Mouse (Mus musculus) erythroblast, embryonic 14.5 days (primary cell): Measurements from ENCODE around the gene Rheb. TPM values are rescaled to one million over a fixed set of nuclear protein-coding genes. Genes with fewer than 3 reads are reported as not detected.
"Not testable (repeated sequence)": the region's sequence is repeated elsewhere in the genome, so short reads cannot be mapped to it uniquely, and the experiment has no call there.

Source experiments
- H3K27me3 ChIP-seq: 2 replicates; pipeline ENCODE4 v1.6.1; 2012; ENCODE audit warnings: inconsistent platforms; ENCODE audit not compliant: control insufficient read depth
- H3K36me3 ChIP-seq: 2 replicates; pipeline ENCODE4 v1.6.1; 2012; ENCODE audit warnings: mild to moderate bottlenecking, inconsistent platforms; ENCODE audit not compliant: control insufficient read depth
- H3K4me1 ChIP-seq: 2 replicates; pipeline ENCODE4 v1.6.1; 2012; ENCODE audit warnings: inconsistent platforms; ENCODE audit not compliant: control insufficient read depth
- H3K4me3 ChIP-seq: replicated peaks from 2 replicates; pipeline ENCODE3; 2012; ENCODE audit warnings: moderate library complexity, mild to moderate bottlenecking, inconsistent platforms
- H3K9me3 ChIP-seq: 2 replicates; pipeline ENCODE4 v1.6.1; 2012; ENCODE audit warnings: low read length, inconsistent platforms, mixed read lengths; ENCODE audit not compliant: control insufficient read depth
- GATA1 ChIP-seq: IDR thresholded peaks from 2 replicates; pipeline ENCODE4 v1.6.1; 2012; ENCODE audit warnings: low read length, inconsistent platforms, mixed read lengths
- TAL1 ChIP-seq: IDR thresholded peaks from 3 replicates; pipeline ENCODE4 v1.6.1; 2012; ENCODE audit warnings: low read length, inconsistent platforms, mixed read lengths
- polyA plus RNA-seq: library from polyadenylated mRNA; stranded (reverse); fragments of >175 nt; gene quantifications from 2 replicates; pipeline ENCODE4 v1.2.3, GENCODE M21; 2012

Rheb gene
- polyA plus RNA-seq, 1 experiment = 1.9 TPM

- H3K4me3 ChIP-seq = no peak overlapping the region
- TF ChIP-seq GATA1 = no peak
- no peak for TF ChIP-seq TAL1
- peaks cover 5% of the 10 kb centered on the region for H3K27me3 ChIP-seq
- peaks cover 3% of the 10 kb centered on the region; the same call in 1 of the 2 replicates for H3K9me3 ChIP-seq
- peaks cover 31% of the 10 kb centered on the region for H3K4me1 ChIP-seq
- no peaks in the 10 kb centered on the region; the same call in 1 of the 2 replicates for H3K36me3 ChIP-seq
Measured at GRCm38 (mm10) chr5:24871276-24871675, 28.9 kb upstream of the Rheb start.

GRCm38 (mm10) chr5:24869796-24870289, 27.4 kb upstream of the Rheb start:
- H3K9me3 ChIP-seq = peaks cover 4% of the 10 kb centered on the region; the same call in 1 of the 2 replicates
- peaks cover 36% of the 10 kb centered on the region for H3K4me1 ChIP-seq
- H3K36me3 ChIP-seq = no peaks in the 10 kb centered on the region; the same call in 1 of the 2 replicates
- H3K27me3 ChIP-seq = peaks cover 5% of the 10 kb centered on the region
- peak overlapping the region; percentile 47 for H3K4me3 ChIP-seq
- TF ChIP-seq GATA1 = peak; percentile 35; the same call in 1 of the 2 replicates
- peak; percentile 61 for TF ChIP-seq TAL1

GRCm38 (mm10) chr5:24863804-24864203, 21.4 kb upstream of the Rheb start:
- H3K4me1 ChIP-seq = peaks cover 43% of the 10 kb centered on the region
- H3K36me3 ChIP-seq = peaks cover 2% of the 10 kb centered on the region; the same call in 1 of the 2 replicates
- no peak for TF ChIP-seq GATA1
- TF ChIP-seq TAL1 = no peak
- peaks cover 4% of the 10 kb centered on the region; the same call in 1 of the 2 replicates for H3K9me3 ChIP-seq
- no peak overlapping the region for H3K4me3 ChIP-seq
- no peaks in the 10 kb centered on the region for H3K27me3 ChIP-seq

- no peak for TF ChIP-seq TAL1
- no peak for TF ChIP-seq GATA1
- Histone ChIP-seq H3K27me3 (no peaks in the 10 kb centered on the region), H3K36me3 (peaks cover 2% of the 10 kb centered on the region; the same call in 1 of the 2 replicates), H3K4me1 (peaks cover 49% of the 10 kb centered on the region), H3K4me3 (no peak overlapping the region), H3K9me3 (peaks cover 3% of the 10 kb centered on the region; the same call in 1 of the 2 replicates)
Measured at GRCm38 (mm10) chr5:24861449-24861930, 19.1 kb upstream of the Rheb start.

GRCm38 (mm10) chr5:24860635-24861448, 18.4 kb upstream of the Rheb start:
- Histone ChIP-seq H3K27me3 (no peaks in the 10 kb centered on the region), H3K9me3 (no peaks in the 10 kb centered on the region), H3K4me3 (no peak overlapping the region), H3K4me1 (peaks cover 55% of the 10 kb centered on the region), H3K36me3 (peaks cover 2% of the 10 kb centered on the region; the same call in 1 of the 2 replicates)
- no peak for TF ChIP-seq TAL1

- Histone ChIP-seq H3K27me3 (no peaks in the 10 kb centered on the region), H3K9me3 (no peaks in the 10 kb centered on the region), H3K4me1 (peaks cover 61% of the 10 kb centered on the region), H3K4me3 (no peak overlapping the region), H3K36me3 (peaks cover 2% of the 10 kb centered on the region; the same call in 1 of the 2 replicates)
- TF ChIP-seq GATA1 = no peak
- TF ChIP-seq TAL1 = no peak
Measured at GRCm38 (mm10) chr5:24859771-24860540, 17.5 kb upstream of the Rheb start.

GRCm38 (mm10) chr5:24854827-24855600, 12.6 kb upstream of the Rheb start:
- Histone ChIP-seq H3K4me3 (peak overlapping the region; percentile 27), H3K4me1 (peaks cover 46% of the 10 kb centered on the region)
- TF ChIP-seq TAL1 = peak; percentile 83
- peak; percentile 72 for TF ChIP-seq GATA1

GRCm38 (mm10) chr5:24854256-24854655, 11.8 kb upstream of the Rheb start:
- TF ChIP-seq TAL1 (no peak), GATA1 (no peak)
- peaks cover 41% of the 10 kb centered on the region for H3K4me1 ChIP-seq

More at GRCm38 (mm10) chr5:24854827-24855600, 12.6 kb upstream of the Rheb start:
- Histone ChIP-seq H3K36me3 (no peaks in the 10 kb centered on the region), H3K9me3 (no peaks in the 10 kb centered on the region), H3K27me3 (no peaks in the 10 kb centered on the region)

GRCm38 (mm10) chr5:24848261-24848660, 5.8 kb upstream of the Rheb start:
- not testable (repeated sequence) for H3K36me3 ChIP-seq, H3K9me3 ChIP-seq, H3K27me3 ChIP-seq, H3K4me3 ChIP-seq
- H3K4me1 ChIP-seq = peaks cover 10% of the 10 kb centered on the region

More at GRCm38 (mm10) chr5:24854256-24854655, 11.8 kb upstream of the Rheb start:
- H3K27me3 ChIP-seq = no peaks in the 10 kb centered on the region
- no peak overlapping the region for H3K4me3 ChIP-seq
- H3K36me3 ChIP-seq = no peaks in the 10 kb centered on the region
- no peaks in the 10 kb centered on the region for H3K9me3 ChIP-seq
